Mouse (Mus musculus) CH12.LX (cell line): ENCODE results near the gene Trim7. TPM values are rescaled to one million over a fixed set of nuclear protein-coding genes. Genes with fewer than 3 reads are reported as not detected.
"Not testable (repeated sequence)": the region's sequence is repeated elsewhere in the genome, so short reads cannot be mapped to it uniquely, and the experiment has no call there.

Experiments
- DNase-seq: peaks from one replicate; pipeline ENCODE4 v3.0.0-alpha.2; 2013; ENCODE audit errors: extremely low read depth
- H3K27ac ChIP-seq: 2 replicates; pipeline ENCODE4 v1.5.1; 2012; ENCODE audit warnings: low read depth, mild to moderate bottlenecking, control low read depth, moderate library complexity; ENCODE audit not compliant: insufficient read depth
- H3K27me3 ChIP-seq: replicated peaks from 2 replicates; pipeline ENCODE3; 2012; ENCODE audit warnings: inconsistent platforms
- H3K36me3 ChIP-seq, 2 experiments: replicated peaks in 1 of 2; 2 replicates each; pipeline versions ENCODE3 to v1.6.1; 2012; ENCODE audit warnings: inconsistent platforms in 1 of 2, low read length in 1 of 2, mild to moderate bottlenecking in 1 of 2, mixed read lengths in 1 of 2, moderate library complexity in 1 of 2; ENCODE audit not compliant: control insufficient read depth in 1 of 2, insufficient read depth in 1 of 2
- H3K4me1 ChIP-seq, 2 experiments: 2 replicates each; pipeline ENCODE4 v1.6.1; 2012; ENCODE audit warnings: inconsistent platforms in 1 of 2, moderate library complexity in 1 of 2; ENCODE audit not compliant: insufficient read depth in 2 of 2, control insufficient read depth in 1 of 2
- H3K4me2 ChIP-seq: 2 replicates; pipeline ENCODE4 v1.6.1; 2012; ENCODE audit warnings: low read depth, mild to moderate bottlenecking, control low read depth; ENCODE audit not compliant: poor library complexity, insufficient read depth, severe bottlenecking
- H3K4me3 ChIP-seq, 3 experiments: fragments of 150-350 bp in 1 of 3; sonication (generic) in 1 of 3; replicated peaks in 1 of 3; 2 replicates each; pipeline versions ENCODE3 to v1.5.1; 2011 to 2012; ENCODE audit warnings: low read depth in 2 of 3, low read length in 2 of 3, mild to moderate bottlenecking in 2 of 3, moderate library complexity in 2 of 3, control low read depth in 1 of 3, improper control_type of control experiment in 1 of 3, inconsistent platforms in 1 of 3, mixed read lengths in 1 of 3; ENCODE audit not compliant: poor library complexity in 1 of 3
- H3K79me2 ChIP-seq: replicated peaks from 2 replicates; pipeline ENCODE4 v1.6.1; 2012; ENCODE audit warnings: mild to moderate bottlenecking, moderate library complexity; ENCODE audit not compliant: control insufficient read depth, poor library complexity, insufficient read depth, severe bottlenecking; ENCODE audit errors: extremely low read depth
- H3K9ac ChIP-seq: 2 replicates; pipeline ENCODE4 v1.6.1; 2012; ENCODE audit warnings: low read depth, mild to moderate bottlenecking, control low read depth, moderate library complexity; ENCODE audit not compliant: insufficient read depth
- H3K9me3 ChIP-seq: replicated peaks from 2 replicates; pipeline ENCODE3; 2012; ENCODE audit warnings: low read length, inconsistent platforms, mixed read lengths
- BHLHE40 ChIP-seq: IDR thresholded peaks from 2 replicates; pipeline ENCODE4 v1.6.1; 2011; ENCODE audit warnings: mild to moderate bottlenecking, low read depth, low read length, improper control_type of control experiment
- CHD1 ChIP-seq: IDR thresholded peaks from 2 replicates; pipeline ENCODE4 v1.6.1; 2012; ENCODE audit warnings: low read depth, low read length, improper control_type of control experiment, inconsistent platforms
- ETS1 ChIP-seq: conservative IDR thresholded peaks from 2 replicates; pipeline ENCODE4 v1.6.1; 2012; ENCODE audit warnings: low read depth, mild to moderate bottlenecking, inconsistent platforms, low read length, improper control_type of control experiment, moderate library complexity
- HCFC1 ChIP-seq: IDR thresholded peaks from 2 replicates; pipeline ENCODE4 v1.6.1; 2012; ENCODE audit warnings: low read depth, mild to moderate bottlenecking, inconsistent platforms, low read length, improper control_type of control experiment
- MAX ChIP-seq: IDR thresholded peaks from 2 replicates; pipeline ENCODE4 v1.6.1; 2011; ENCODE audit warnings: low read length, improper control_type of control experiment
- MAZ ChIP-seq: IDR thresholded peaks from 2 replicates; pipeline ENCODE4 v1.6.1; 2012; ENCODE audit warnings: low read depth, mild to moderate bottlenecking, inconsistent platforms, low read length, improper control_type of control experiment, moderate library complexity
- MXI1 ChIP-seq: IDR thresholded peaks from 2 replicates; pipeline ENCODE4 v1.6.1; 2011; ENCODE audit warnings: mild to moderate bottlenecking, low read depth, low read length, improper control_type of control experiment
- POLR2AphosphoS2 ChIP-seq: IDR thresholded peaks from 2 replicates; pipeline ENCODE4 v1.6.1; 2011; ENCODE audit warnings: low read depth, low read length, improper control_type of control experiment
- SIN3A ChIP-seq: IDR thresholded peaks from 2 replicates; pipeline ENCODE4 v1.6.1; 2012; ENCODE audit warnings: low read length, improper control_type of control experiment, inconsistent platforms
- TBP ChIP-seq: conservative IDR thresholded peaks from 2 replicates; pipeline ENCODE4 v1.6.1; 2011; ENCODE audit warnings: low read depth, low read length, improper control_type of control experiment
- TCF12 ChIP-seq: IDR thresholded peaks from 2 replicates; pipeline ENCODE4 v1.6.1; 2014; ENCODE audit warnings: low read depth, mild to moderate bottlenecking, inconsistent platforms, low read length, improper control_type of control experiment
- USF1 ChIP-seq: IDR thresholded peaks from 2 replicates; pipeline ENCODE4 v1.6.1; 2014; ENCODE audit warnings: low read depth, mild to moderate bottlenecking, inconsistent platforms, low read length, improper control_type of control experiment
- ZC3H11A ChIP-seq: IDR thresholded peaks from 2 replicates; pipeline ENCODE4 v1.6.1; 2012; ENCODE audit warnings: low read depth, mild to moderate bottlenecking, inconsistent platforms, low read length, improper control_type of control experiment
- ZKSCAN1 ChIP-seq: IDR thresholded peaks from 2 replicates; pipeline ENCODE4 v1.6.1; 2012; ENCODE audit warnings: low read depth, inconsistent platforms, low read length, improper control_type of control experiment, borderline replicate concordance
- ZNF384 ChIP-seq: IDR thresholded peaks from 2 replicates; pipeline ENCODE4 v1.6.1; 2012; ENCODE audit warnings: low read depth, low read length, improper control_type of control experiment, inconsistent platforms
- dilution Hi-C: fragments of 300-500 bp; cut with MboI; formaldehyde crosslinking; loops from 2 replicates; pipeline ENCODE4 v1.14.3; 2020; ENCODE audit warnings: low sequenced_read_pairs; ENCODE audit not compliant: extremely low pct_unique_long_range_greater_than_20kb, extremely low pct_ligation_motif_present
- in situ Hi-C: fragments of 300-500 bp; cut with MboI; formaldehyde crosslinking; loops from 3 replicates; pipeline ENCODE4 v1.14.3; 2019; ENCODE audit warnings: low sequenced_read_pairs, low pct_ligation_motif_present, low pct_unique_long_range_greater_than_20kb, mixed read lengths
- polyA plus RNA-seq: library from polyadenylated mRNA; unstranded; fragments of >175 nt; gene quantifications from 2 replicates; pipeline ENCODE4 v1.2.1, GENCODE M21; 2012; ENCODE audit warnings: low read depth; ENCODE audit not compliant: insufficient read length
- total RNA-seq, 2 experiments: library from RNA; depleted of rRNA; stranded (reverse); fragments of 300-350 nt in 1 of 2; fragments of >200 nt in 1 of 2; gene quantifications; 2 replicates each; pipeline ENCODE4 v1.2.3; 2012 to 2014

Trim7 gene
- total and polyA plus RNA-seq, 3 experiments = 9.2 to 34.6 (median 15.1) TPM

DNA sequence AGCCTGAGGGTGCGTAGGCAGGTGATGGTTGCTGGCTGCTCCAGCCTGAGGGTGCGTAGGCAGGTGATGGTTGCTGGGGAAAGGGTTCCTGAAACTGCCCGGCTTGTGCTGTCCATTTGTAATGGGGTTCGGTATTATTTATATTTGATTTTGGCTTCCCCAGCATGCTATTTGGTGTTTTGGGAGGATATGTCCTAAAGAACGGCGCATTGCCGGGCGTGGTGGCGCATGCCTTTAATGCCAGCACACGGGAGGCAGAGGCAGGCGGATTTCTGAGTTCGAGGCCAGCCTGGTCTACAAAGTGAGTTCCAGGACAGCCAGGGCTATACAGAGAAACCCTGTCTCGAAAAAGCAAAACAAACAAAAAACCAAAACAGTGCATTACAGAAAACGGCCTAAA lies 4.6 kb upstream of the Trim7 start:
- Histone ChIP-seq H3K4me1 (peaks cover 14 to 51% of the 10 kb centered on the region in 2 experiments), H3K27ac (peak overlapping the region; percentile 84)
- H3K4me3 ChIP-seq, DNase-seq, H3K9me3 ChIP-seq, H3K27me3 ChIP-seq, dilution Hi-C loops, H3K79me2 ChIP-seq, in situ Hi-C loops, H3K4me2 ChIP-seq, H3K36me3 ChIP-seq, H3K9ac ChIP-seq: not testable (repeated sequence)
- TF ChIP-seq TBP = 0 out of 2 replicates have a peak, but pooled peaks have one; percentile 9

- Histone ChIP-seq H3K4me2 (peak overlapping the region; percentile 90), H3K27me3 (peaks cover 9% of the 10 kb centered on the region), H3K27ac (no peak overlapping the region), H3K9me3 (peaks cover 7% of the 10 kb centered on the region), H3K4me3 (peak overlapping the region; percentile 48 to 64 (median 60)), H3K36me3 (no peaks in the 10 kb centered on the region), H3K4me1 (peaks cover 15 to 53% of the 10 kb centered on the region in 2 experiments), H3K79me2 (no peaks in the 10 kb centered on the region), H3K9ac (peak overlapping the region; percentile 63)
- no peak for DNase-seq
- in situ Hi-C loops (no loop called here), dilution Hi-C loops (no loop called here)
- TF ChIP-seq MAZ (no peak), MAX (0 out of 2 replicates have a peak, but pooled peaks have one; percentile 27), MXI1 (peak; percentile 72), ZKSCAN1 (no peak), CHD1 (peak; percentile 39; the same call in 1 of the 2 replicates), HCFC1 (no peak), POLR2AphosphoS2 (no peak), ZNF384 (no peak), SIN3A (peak; percentile 66), TCF12 (peak; percentile 26; the same call in 1 of the 2 replicates), USF1 (0 out of 2 replicates have a peak, but pooled peaks have one; percentile 4), ETS1 (peak; percentile 25), ZC3H11A (no peak), BHLHE40 (no peak)
Observed at GRCm38 (mm10) chr11:48822768-48823512, 3.0 kb upstream of the Trim7 start.
